Mouse (Mus musculus) heart, postnatal 0 days (tissue): Measurements from ENCODE around the gene St5. TPM values are rescaled to one million over a fixed set of nuclear protein-coding genes. Genes with fewer than 3 reads are reported as not detected.

Experiments
- ATAC-seq: fragments of 200-750 bp; cut with Nextera tagmentation; 2 replicates; pipeline ENCODE4 v1.8.0; 2017; ENCODE audit warnings: low read depth, moderate number of reproducible peaks, moderate library complexity; ENCODE audit not compliant: insufficient read depth
- DNase-seq: peaks from one replicate; pipeline ENCODE4 v3.0.0-alpha.2; 2016; ENCODE audit warnings: low spot score
- H3K27ac ChIP-seq: fragments of 300-500 bp; sonication (generic); 2 replicates; pipeline ENCODE4 v1.5.1; 2014; ENCODE audit warnings: low read depth, mild to moderate bottlenecking
- H3K27me3 ChIP-seq: fragments of 300-500 bp; sonication (generic); 2 replicates; pipeline ENCODE4 v1.6.1; 2014; ENCODE audit warnings: low read length, mixed read lengths; ENCODE audit not compliant: control insufficient read depth, insufficient read depth
- H3K36me3 ChIP-seq: fragments of 300-500 bp; sonication (generic); replicated peaks from 2 replicates; pipeline ENCODE4 v1.6.1; 2014; ENCODE audit warnings: low read length, mixed read lengths; ENCODE audit not compliant: control insufficient read depth, insufficient read depth
- H3K4me1 ChIP-seq: fragments of 300-500 bp; sonication (generic); 2 replicates; pipeline ENCODE4 v1.6.1; 2014; ENCODE audit warnings: antibody characterized with exemption; ENCODE audit not compliant: control insufficient read depth, insufficient read depth
- H3K4me2 ChIP-seq: fragments of 300-500 bp; sonication (generic); 2 replicates; pipeline ENCODE4 v1.6.1; 2014; ENCODE audit warnings: low read depth, mild to moderate bottlenecking, low read length, moderate library complexity
- H3K4me3 ChIP-seq: fragments of 300-500 bp; sonication (generic); 2 replicates; pipeline ENCODE4 v1.5.1; 2014; ENCODE audit warnings: low read depth, low read length
- H3K9ac ChIP-seq: fragments of 300-500 bp; sonication (generic); replicated peaks from 2 replicates; pipeline ENCODE4 v1.6.1; 2014; ENCODE audit warnings: low read depth, low read length, mixed read lengths
- H3K9me3 ChIP-seq: fragments of 300-500 bp; sonication (generic); replicated peaks from 2 replicates; pipeline ENCODE4 v1.6.1; 2016; ENCODE audit warnings: low read length; ENCODE audit not compliant: control insufficient read depth
- CTCF ChIP-seq: IDR thresholded peaks from 2 replicates; pipeline ENCODE4 v1.5.1; 2016; ENCODE audit warnings: antibody characterized with exemption, control low read depth, low read depth
- EP300 ChIP-seq: IDR thresholded peaks from 2 replicates; pipeline ENCODE4 v1.6.1; 2016; ENCODE audit warnings: antibody characterized with exemption, low read depth
- WGBS: fragments of 180-500 bp; shearing (Covaris S2); extraction: QIAGEN DNeasy Blood & Tissue Kit; methylation state at CpG from one replicate; pipeline ENCODE4 v1.1.7; 2014; 5-methylcytosine and 5-hydroxymethylcytosine counted together
- polyA plus RNA-seq: library from polyadenylated mRNA; unstranded; fragments of >200 nt; fragmentation: Nextera tagmentation; extraction: Ambion mirVana; gene quantifications from 2 replicates; pipeline ENCODE4 v1.2.1, GENCODE M21; 2015
- total RNA-seq: library from RNA; depleted of rRNA; stranded (reverse); fragments of >200 nt; gene quantifications from 2 replicates; pipeline ENCODE4 v1.2.3, GENCODE M21; 2014; ENCODE audit warnings: low replicate concordance

Gene St5
- total and polyA plus RNA-seq, 2 experiments from 2014 or later, result 28.8 to 58.8 TPM

- Histone ChIP-seq H3K36me3 (no peaks in the 10 kb centered on the region), H3K9ac (no peak overlapping the region), H3K27me3 (no peaks in the 10 kb centered on the region), H3K4me3 (no peak overlapping the region), H3K27ac (no peak overlapping the region), H3K9me3 (no peaks in the 10 kb centered on the region), H3K4me1 (peaks cover 42% of the 10 kb centered on the region), H3K4me2 (no peak overlapping the region)
- ATAC-seq (no peak), DNase-seq (no peak)
- WGBS, result 78% methylated on average over 15 of the region's 15 CpGs
- TF ChIP-seq EP300 (no peak), CTCF (no peak)
These were observed 69.9 kb downstream of the St5 start for GRCm38 (mm10) chr7:109633404-109634085.

DNA sequence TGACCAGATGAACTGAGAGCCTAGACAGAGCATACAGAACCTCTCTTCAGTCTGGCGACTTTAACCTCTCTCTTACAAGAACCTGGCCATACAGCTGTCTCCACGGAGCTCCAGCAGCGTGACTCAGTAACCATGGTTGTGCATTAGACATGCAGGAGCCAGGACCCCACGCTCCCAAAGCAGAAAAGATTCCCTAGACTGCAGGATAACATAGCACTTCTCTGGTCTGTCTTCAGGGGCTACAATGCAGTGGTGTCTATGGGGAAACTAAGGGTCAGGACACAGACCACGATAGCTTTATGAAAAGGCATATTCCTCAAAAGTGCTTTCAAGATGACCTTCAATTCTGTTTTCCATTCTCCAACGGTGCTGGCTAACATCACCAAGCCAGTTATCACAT lies 72.1 kb downstream of the St5 start:
- H3K36me3 ChIP-seq, result no peaks in the 10 kb centered on the region
- H3K27ac ChIP-seq, result 0 out of 2 replicates have a peak overlapping the region, but pooled peaks have one; percentile 49
- H3K27me3 ChIP-seq, result no peaks in the 10 kb centered on the region
- no peak overlapping the region for H3K4me2 ChIP-seq
- no peak overlapping the region for H3K4me3 ChIP-seq
- no peak overlapping the region for H3K9ac ChIP-seq
- H3K4me1 ChIP-seq, result peaks cover 28% of the 10 kb centered on the region
- H3K9me3 ChIP-seq, result no peaks in the 10 kb centered on the region
- DNase-seq (no peak), ATAC-seq (no peak)
- 51% methylated on average over 6 of the region's 6 CpGs for WGBS
- TF ChIP-seq CTCF (no peak), EP300 (no peak)

GRCm38 (mm10) chr7:109629871-109630778 lies 73.3 kb downstream of the St5 start:
- Histone ChIP-seq H3K27me3 (no peaks in the 10 kb centered on the region), H3K9ac (no peak overlapping the region), H3K4me1 (peaks cover 25% of the 10 kb centered on the region), H3K9me3 (no peaks in the 10 kb centered on the region), H3K4me3 (no peak overlapping the region), H3K27ac (peak overlapping the region; percentile 79), H3K4me2 (no peak overlapping the region), H3K36me3 (no peaks in the 10 kb centered on the region)
- 40% methylated on average over 7 of the region's 7 CpGs for WGBS
- TF ChIP-seq CTCF, result no peak
- DNase-seq (no peak), ATAC-seq (peak; percentile 43)

DNA sequence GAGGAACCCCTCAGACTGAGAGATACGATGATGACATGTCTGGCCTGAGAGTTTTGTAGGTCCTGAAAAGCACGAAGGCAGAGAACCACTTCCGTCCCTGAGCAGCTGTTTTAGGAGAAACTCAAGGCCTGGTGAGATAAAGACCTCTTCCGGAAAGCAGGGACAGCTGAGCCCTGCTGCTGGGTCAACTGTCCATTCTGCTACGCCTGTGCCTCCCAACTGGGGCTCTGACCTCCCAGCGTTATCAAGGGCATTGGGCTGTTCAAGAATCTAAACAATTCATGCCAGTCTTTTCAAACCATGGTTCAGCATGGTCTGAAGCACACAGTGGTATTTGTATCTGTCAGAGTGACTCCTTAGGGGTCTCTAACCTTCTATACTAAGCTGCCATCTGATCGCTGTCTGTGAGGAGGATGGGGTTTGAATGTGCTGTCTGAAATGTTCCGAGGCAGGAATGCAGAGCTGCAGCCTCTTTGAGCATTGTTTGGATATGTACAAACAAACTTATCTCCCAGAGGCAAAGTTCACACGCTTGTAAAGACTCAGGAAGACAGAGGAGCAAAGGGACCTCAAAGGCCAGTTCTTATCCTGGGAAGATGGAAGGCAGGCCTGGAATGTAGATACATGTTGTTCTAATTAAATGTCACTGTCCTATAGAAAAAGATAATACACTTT lies 74.3 kb downstream of the St5 start:
- DNase-seq (peak; percentile 55), ATAC-seq (peak; percentile 74)
- Histone ChIP-seq H3K9ac (no peak overlapping the region), H3K27ac (peak overlapping the region; percentile 79), H3K4me3 (no peak overlapping the region), H3K36me3 (no peaks in the 10 kb centered on the region), H3K27me3 (no peaks in the 10 kb centered on the region), H3K4me2 (no peak overlapping the region), H3K4me1 (peaks cover 25% of the 10 kb centered on the region), H3K9me3 (no peaks in the 10 kb centered on the region)
- no peak for TF ChIP-seq CTCF
- TF ChIP-seq EP300, result no peak
- WGBS, result 9% methylated on average over 9 of the region's 9 CpGs

DNA sequence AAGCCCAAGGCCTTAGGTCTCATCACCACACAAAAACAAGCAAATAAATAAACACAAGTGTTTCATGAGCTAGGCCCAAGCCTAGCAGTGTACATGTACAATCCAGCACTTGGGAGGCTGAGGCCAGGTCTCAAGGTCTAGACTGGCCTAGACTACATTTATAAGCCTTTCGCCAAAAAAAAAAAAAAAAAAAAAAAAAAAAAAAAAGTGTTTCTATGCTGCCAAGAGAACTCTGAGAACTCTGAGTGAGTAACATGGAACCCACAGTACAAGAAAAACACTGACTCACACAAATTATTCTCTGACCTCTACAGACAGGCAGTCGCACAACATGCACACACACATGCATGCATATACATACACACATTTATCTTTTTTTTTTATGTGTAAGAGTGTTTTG lies 75.6 kb downstream of the St5 start:
- no peak for DNase-seq
- H3K27me3 ChIP-seq, result no peaks in the 10 kb centered on the region
- H3K4me3 ChIP-seq, result no peak overlapping the region
- no peak overlapping the region for H3K9ac ChIP-seq
- no peak overlapping the region for H3K4me2 ChIP-seq
- no peak for TF ChIP-seq EP300
- TF ChIP-seq CTCF, result no peak
- no peak overlapping the region for H3K27ac ChIP-seq
- 86% methylated on average over 2 of the region's 2 CpGs for WGBS
- peaks cover 25% of the 10 kb centered on the region for H3K4me1 ChIP-seq
- H3K36me3 ChIP-seq, result no peaks in the 10 kb centered on the region
- H3K9me3 ChIP-seq, result no peaks in the 10 kb centered on the region
- ATAC-seq, result no peak
